Mouse (Mus musculus) kidney, postnatal 36 days (tissue): ENCODE results near the gene Sptbn2.

Source experiments
- DNase-seq, 2 experiments: peaks; one replicate each; pipeline ENCODE4 v3.0.0; 2021 to 2022; ENCODE audit warnings: mixed read lengths in 2 of 2

Gene Sptbn2

DNA sequence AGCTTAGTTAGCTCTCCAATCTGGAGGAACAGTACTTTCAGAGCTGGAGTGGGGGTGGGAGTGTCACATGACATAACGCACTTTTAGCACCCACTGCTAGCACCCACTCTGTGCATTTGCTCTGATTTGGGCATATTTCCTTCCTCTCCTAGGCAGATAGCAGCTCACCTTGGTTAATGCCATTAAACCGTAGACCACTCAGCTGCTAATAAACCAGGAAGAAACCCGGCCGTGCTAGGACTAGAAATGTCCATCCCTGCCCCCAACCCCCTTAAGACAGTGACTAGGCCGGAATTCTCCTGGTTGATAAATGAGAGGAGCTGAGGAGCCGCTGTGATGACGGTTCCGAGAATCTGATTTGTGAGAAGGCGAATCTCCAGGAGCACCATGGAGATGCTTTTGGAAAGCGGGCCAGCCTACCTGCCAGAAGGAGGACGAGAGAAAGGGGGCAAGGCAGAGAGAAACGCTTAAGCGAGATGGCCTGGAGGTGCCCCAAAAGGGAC, at the start of gene Sptbn2:
TSS of gene Sptbn2 (plus strand) at position 70 of the 503 bp plus-strand sequence.
- DNase-seq: no peak

GRCm38 (mm10) chr19:4666815-4667214, 44.2 kb upstream of the Sptbn2 start:
- DNase-seq: peak; percentile 11 to 18

DNA sequence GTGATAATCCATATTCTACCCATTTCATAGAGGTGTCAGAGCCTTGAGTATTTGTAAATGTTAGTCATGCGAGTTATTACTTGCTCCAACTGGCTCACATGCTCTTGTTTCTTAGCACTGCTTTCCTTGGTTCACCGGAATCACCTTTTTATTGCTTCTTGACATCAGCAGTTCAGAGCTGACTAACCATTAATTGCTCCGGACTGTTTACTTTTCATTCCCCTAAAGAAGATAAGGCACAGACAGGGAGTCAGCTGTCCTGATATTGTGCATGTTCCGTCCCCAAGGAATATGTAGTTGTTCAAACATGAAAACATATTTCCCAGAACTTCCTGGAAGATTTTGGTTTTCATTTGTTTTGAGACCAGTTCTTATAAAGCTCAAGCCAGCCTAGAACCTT, 40.2 kb upstream of the Sptbn2 start:
- peak in 1 of 2 experiments; percentile 8 for DNase-seq

- no peak for DNase-seq
Measured at GRCm38 (mm10) chr19:4672401-4672800, 38.6 kb upstream of the Sptbn2 start.

- DNase-seq: no peak
Measured at GRCm38 (mm10) chr19:4694346-4694745, 16.6 kb upstream of the Sptbn2 start.

GRCm38 (mm10) chr19:4697121-4697520, 13.8 kb upstream of the Sptbn2 start:
- DNase-seq: no peak

- DNase-seq: no peak
Measured at GRCm38 (mm10) chr19:4697721-4698120, 13.2 kb upstream of the Sptbn2 start.

DNA sequence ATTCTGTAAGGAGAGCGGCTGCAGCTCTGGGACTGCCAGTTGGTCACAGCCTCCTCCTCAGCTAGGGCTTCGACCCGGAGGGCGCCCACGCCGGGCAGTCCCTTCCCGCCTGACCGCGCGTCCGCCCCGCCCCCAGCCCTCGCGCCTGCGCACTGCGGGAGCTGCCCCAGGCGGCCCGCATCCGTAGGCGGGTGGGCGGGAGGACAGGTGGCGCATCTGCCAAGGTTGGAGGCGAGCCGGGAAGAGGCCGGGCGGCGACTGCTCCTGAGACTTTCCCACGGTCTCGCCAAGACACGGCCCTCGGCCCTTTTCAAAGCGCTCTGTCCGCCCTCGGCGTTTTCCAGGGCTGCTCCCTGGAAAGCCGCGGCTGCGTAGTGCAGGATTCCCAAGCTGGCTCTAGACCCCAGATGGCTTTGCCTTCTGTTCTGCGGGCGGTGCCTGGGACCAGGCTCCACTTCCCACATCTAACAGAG, 12.7 kb upstream of the Sptbn2 start, which contains the start of gene Gm960:
TSS of gene Gm960 (minus strand) at position 464 of the 473 bp plus-strand sequence.
- peak; percentile 70 to 89 for DNase-seq

- no peak for DNase-seq
Measured at GRCm38 (mm10) chr19:4698856-4699255, 12.1 kb upstream of the Sptbn2 start.

DNA sequence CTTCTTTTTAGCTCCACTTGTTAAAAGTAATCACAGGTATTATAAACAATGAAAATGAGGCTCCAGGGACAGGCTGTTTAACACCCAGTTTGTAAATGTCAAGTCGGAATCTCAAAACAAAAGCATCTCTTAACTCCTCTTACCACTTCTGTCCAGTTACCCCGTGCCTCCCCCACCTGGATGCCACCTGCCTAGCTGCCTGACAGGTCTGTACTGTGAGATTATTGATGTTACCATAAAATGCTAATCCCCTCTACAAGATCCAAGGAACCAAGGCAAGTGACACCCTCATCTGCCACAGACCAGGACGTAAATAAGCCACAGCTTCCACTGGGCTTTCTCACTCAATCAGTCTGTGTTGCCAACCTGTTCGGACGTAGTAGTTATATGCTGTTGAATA, 11.1 kb upstream of the Sptbn2 start:
- no peak for DNase-seq

DNA sequence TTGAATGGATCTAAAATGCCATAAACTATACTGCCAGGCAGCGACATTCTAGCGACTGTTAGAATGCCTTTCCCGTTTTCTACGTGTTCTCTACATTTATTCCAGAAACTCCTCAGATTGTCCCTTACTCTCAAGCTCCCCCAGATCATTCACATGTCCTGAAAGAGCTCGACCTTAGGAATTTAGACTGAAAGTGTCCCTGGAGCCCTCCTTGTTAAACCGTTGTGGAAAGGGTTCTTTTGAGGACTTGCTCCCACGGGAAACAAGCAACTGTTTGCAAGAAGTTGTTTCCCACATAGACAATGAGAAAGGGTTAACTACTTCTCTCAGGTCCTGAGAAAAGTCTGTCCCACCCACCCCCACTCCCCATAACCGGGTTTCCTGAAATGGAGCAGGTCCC, 10.3 kb upstream of the Sptbn2 start:
- DNase-seq: no peak

GRCm38 (mm10) chr19:4701221-4701620, 9.7 kb upstream of the Sptbn2 start:
- DNase-seq: no peak

GRCm38 (mm10) chr19:4708765-4709164, 2.2 kb upstream of the Sptbn2 start:
- no peak for DNase-seq

DNA sequence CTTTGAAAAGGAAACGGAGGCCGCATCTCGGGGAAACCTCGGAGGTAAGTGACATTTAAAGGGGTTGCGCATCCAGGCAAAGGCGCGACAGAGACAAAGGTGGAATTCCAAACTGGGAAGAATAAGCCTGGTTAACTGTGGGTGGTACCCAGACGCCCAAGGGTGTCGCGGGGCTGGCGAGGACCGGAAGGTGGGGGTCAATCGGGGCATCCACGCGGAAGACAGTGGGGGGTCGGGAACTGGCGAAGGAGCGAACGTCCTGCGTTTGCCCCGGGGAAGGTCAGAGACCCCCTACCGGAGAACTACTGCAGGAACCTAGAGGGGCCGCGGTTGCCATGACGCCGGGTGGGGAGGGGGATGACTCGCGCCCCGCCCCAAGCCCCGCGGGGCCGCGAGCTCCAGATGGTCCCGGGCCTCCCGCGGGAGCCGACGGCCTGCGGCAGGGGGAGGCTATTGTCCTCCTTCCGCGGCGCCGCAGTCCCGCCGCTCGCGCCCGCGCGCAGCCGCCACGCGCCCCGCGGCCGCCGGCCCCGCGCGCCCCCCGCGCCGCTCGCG, 711 bp downstream of the Sptbn2 start:
- no peak for DNase-seq

GRCm38 (mm10) chr19:4712156-4712780, 1.3 kb downstream of the Sptbn2 start:
- DNase-seq: no peak

GRCm38 (mm10) chr19:4712781-4713526, 2.0 kb downstream of the Sptbn2 start:
- DNase-seq: no peak

DNA sequence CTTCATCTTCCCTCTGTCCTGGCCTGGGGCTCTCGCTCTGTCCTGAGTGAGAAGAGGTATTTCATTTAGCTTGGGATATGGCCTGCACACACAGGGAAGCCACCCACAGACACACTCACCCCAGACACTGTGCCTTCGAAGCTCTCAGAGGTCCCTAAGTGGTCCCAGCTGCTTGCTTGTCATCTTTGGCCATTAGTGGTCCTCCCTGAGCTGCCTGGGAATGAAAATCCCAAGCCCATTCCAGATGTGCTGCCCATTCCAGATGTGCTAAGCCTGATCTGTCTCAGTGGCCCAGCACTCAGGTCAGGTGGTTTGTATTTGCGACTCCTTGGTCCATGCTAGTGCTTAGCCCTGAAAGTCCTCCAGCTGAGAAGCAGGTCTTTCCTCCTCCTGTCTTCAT, 2.9 kb downstream of the Sptbn2 start:
- DNase-seq: no peak

DNA sequence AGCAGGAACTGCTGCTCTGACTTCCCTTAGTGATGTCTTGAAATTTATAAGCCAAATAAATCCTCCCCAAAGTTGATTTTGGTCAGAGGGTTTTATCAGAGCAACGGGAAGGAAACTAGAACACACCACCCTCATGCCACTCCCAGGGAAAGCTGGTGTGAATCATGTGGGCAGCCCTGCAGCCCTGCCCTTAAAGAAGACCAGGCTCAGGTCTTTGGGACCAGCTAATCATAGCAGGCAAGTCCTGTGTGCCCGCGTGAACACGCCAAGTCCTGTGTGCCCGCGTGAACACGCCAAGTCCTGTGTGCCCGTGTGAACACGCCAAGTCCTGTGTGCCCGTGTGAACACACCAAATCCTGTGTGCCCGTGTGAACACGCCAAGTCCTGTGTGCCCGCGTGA, 5.8 kb downstream of the Sptbn2 start:
- DNase-seq: no peak

DNA sequence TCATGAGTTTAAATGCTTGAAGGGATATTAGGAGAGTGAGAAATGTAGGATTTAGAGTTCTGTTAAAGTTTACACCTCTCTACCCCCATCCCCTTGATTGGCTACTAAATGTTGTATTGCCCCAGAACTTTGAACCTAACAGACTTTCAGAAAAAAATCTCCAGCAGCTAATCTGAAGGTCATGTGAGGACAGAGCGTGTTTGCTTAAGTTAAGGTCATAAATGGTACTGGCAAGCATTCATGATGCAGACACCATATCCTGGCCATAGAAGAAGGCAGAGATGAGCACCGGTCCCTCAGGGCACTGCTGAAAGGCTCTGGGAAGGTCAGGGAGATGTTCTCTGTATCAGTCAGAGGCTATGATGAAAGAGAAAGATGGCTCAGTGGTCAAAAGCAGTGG, 6.3 kb downstream of the Sptbn2 start:
- no peak for DNase-seq

GRCm38 (mm10) chr19:4718716-4719115, 7.7 kb downstream of the Sptbn2 start:
- no peak for DNase-seq

- peak; percentile 51 to 73 for DNase-seq
Measured at GRCm38 (mm10) chr19:4719351-4719764, 8.4 kb downstream of the Sptbn2 start.

- no peak for DNase-seq
Measured at GRCm38 (mm10) chr19:4720112-4720511, 9.1 kb downstream of the Sptbn2 start.

DNA sequence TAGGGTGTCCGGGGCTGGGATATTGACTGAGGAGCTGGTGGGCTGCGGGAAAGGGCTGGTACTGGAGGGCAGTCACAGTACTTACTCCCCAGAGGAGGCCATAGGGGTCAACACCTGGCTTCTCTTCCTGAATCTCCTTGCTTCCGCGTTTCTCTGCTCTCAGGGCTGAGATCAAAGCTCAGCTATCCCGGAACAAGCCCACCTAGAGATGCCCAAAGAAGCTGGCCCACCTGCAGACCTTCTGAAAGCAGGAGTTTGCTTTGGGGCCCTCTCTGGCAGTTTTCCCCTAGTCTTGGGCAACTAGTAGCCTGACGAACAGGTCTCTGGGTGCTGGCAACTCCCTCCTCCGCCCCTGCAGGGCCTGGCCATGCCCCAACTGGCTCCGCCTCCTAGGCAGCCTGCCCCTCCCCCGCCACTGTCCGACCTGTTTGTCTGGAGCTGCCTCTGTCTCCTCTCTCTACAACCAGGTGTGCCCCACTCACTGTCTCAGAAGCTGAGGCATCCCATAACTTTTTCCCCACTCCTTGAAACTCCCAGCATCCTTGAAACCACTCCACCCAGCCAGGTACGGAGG, 9.8 kb downstream of the Sptbn2 start:
- DNase-seq: peak; percentile 83 to 88
